Mouse (Mus musculus): ENCODE measurements around the gene Vps53. TPM values are rescaled to one million over a fixed set of nuclear protein-coding genes. Genes with fewer than 3 reads are reported as not detected.

Gene Vps53
- polyA plus RNA-seq, 1 experiment from 2014 or later, result 34.5 TPM

GRCm38 (mm10) chr11:76042882-76043281, 136.6 kb downstream of the Vps53 start:
- ATAC-seq (ENCODE audit: insufficient read depth), result peak; percentile 77; the same call in 1 of the 2 replicates
- peak overlapping the region; percentile 23 for H3K4me2 ChIP-seq
- H3K27ac ChIP-seq (ENCODE audit: low read depth), result peak overlapping the region; percentile 3

GRCm38 (mm10) chr11:76042041-76042638, 137.3 kb downstream of the Vps53 start:
- H3K4me1 ChIP-seq (ENCODE audit: insufficient read depth), result peaks cover 5% of the 10 kb centered on the region; the same call in 1 of the 2 replicates
- no peak overlapping the region for H3K9ac ChIP-seq
- H3K4me3 ChIP-seq (ENCODE audit: low read depth, low read length), result no peak overlapping the region
- no peak overlapping the region for H3K4me2 ChIP-seq
- H3K36me3 ChIP-seq (ENCODE audit: insufficient read depth), result peaks cover 13% of the 10 kb centered on the region; the same call in 1 of the 2 replicates
- WGBS, result 57% methylated on average over 10 of the region's 10 CpGs
- ATAC-seq (ENCODE audit: insufficient read depth), result no peak
- H3K27me3 ChIP-seq (ENCODE audit: insufficient read depth, low read length), result no peaks in the 10 kb centered on the region
- no peaks in the 10 kb centered on the region for H3K9me3 ChIP-seq (ENCODE audit: low read depth, low read length)
- TF ChIP-seq CTCF (IDR thresholded peaks at IDR 0.05; ENCODE audit: low read depth), result no peak
- DNase-seq, result no peak
- H3K27ac ChIP-seq (ENCODE audit: low read depth), result no peak overlapping the region

More at GRCm38 (mm10) chr11:76042882-76043281, 136.6 kb downstream of the Vps53 start:
- no peaks in the 10 kb centered on the region for H3K9me3 ChIP-seq (ENCODE audit: low read depth, low read length)
- 11% methylated on average over 5 of the region's 5 CpGs for WGBS
- H3K4me3 ChIP-seq (ENCODE audit: low read depth, low read length), result no peak overlapping the region
- no peak for TF ChIP-seq CTCF (IDR thresholded peaks at IDR 0.05; ENCODE audit: low read depth)
- peaks cover 13% of the 10 kb centered on the region; the same call in 1 of the 2 replicates for H3K36me3 ChIP-seq (ENCODE audit: insufficient read depth)
- DNase-seq, result peak; percentile 87
- peaks cover 5% of the 10 kb centered on the region; the same call in 1 of the 2 replicates for H3K4me1 ChIP-seq (ENCODE audit: insufficient read depth)
- no peak overlapping the region for H3K9ac ChIP-seq
- H3K27me3 ChIP-seq (ENCODE audit: insufficient read depth, low read length), result no peaks in the 10 kb centered on the region

GRCm38 (mm10) chr11:76040761-76041376, 138.6 kb downstream of the Vps53 start:
- H3K27me3 ChIP-seq (ENCODE audit: insufficient read depth, low read length), result no peaks in the 10 kb centered on the region
- peaks cover 7% of the 10 kb centered on the region; the same call in 1 of the 2 replicates for H3K36me3 ChIP-seq (ENCODE audit: insufficient read depth)
- H3K27ac ChIP-seq (ENCODE audit: low read depth), result no peak overlapping the region
- H3K4me3 ChIP-seq (ENCODE audit: low read depth, low read length), result no peak overlapping the region
- ATAC-seq (ENCODE audit: insufficient read depth) (no peak), DNase-seq (no peak)
- H3K9me3 ChIP-seq (ENCODE audit: low read depth, low read length), result no peaks in the 10 kb centered on the region
- TF ChIP-seq CTCF (IDR thresholded peaks at IDR 0.05; ENCODE audit: low read depth), result no peak
- WGBS, result 81% methylated on average over 4 of the region's 4 CpGs
- peaks cover 5% of the 10 kb centered on the region; the same call in 1 of the 2 replicates for H3K4me1 ChIP-seq (ENCODE audit: insufficient read depth)
- no peak overlapping the region for H3K4me2 ChIP-seq
- no peak overlapping the region for H3K9ac ChIP-seq

GRCm38 (mm10) chr11:76040106-76040505, 139.3 kb downstream of the Vps53 start:
- H3K4me1 ChIP-seq (ENCODE audit: insufficient read depth), result peaks cover 5% of the 10 kb centered on the region; the same call in 1 of the 2 replicates
- no peak for DNase-seq
- H3K36me3 ChIP-seq (ENCODE audit: insufficient read depth), result peaks cover 2% of the 10 kb centered on the region; the same call in 1 of the 2 replicates
- no peak for TF ChIP-seq CTCF (IDR thresholded peaks at IDR 0.05; ENCODE audit: low read depth)
- H3K27ac ChIP-seq (ENCODE audit: low read depth), result no peak overlapping the region
- H3K27me3 ChIP-seq (ENCODE audit: insufficient read depth, low read length), result no peaks in the 10 kb centered on the region
- ATAC-seq (ENCODE audit: insufficient read depth), result no peak
- 83% methylated on average over 8 of the region's 8 CpGs for WGBS
- no peak overlapping the region for H3K4me3 ChIP-seq (ENCODE audit: low read depth, low read length)
- no peak overlapping the region for H3K9ac ChIP-seq
- H3K4me2 ChIP-seq, result no peak overlapping the region
- no peaks in the 10 kb centered on the region for H3K9me3 ChIP-seq (ENCODE audit: low read depth, low read length)

- Histone ChIP-seq H3K4me3 (ENCODE audit: low read depth, low read length) (no peak overlapping the region), H3K36me3 (ENCODE audit: insufficient read depth) (no peaks in the 10 kb centered on the region), H3K9me3 (ENCODE audit: low read depth, low read length) (no peaks in the 10 kb centered on the region), H3K27ac (ENCODE audit: low read depth) (no peak overlapping the region), H3K27me3 (ENCODE audit: insufficient read depth, low read length) (no peaks in the 10 kb centered on the region), H3K4me1 (ENCODE audit: insufficient read depth) (peaks cover 5% of the 10 kb centered on the region; the same call in 1 of the 2 replicates), H3K4me2 (no peak overlapping the region), H3K9ac (no peak overlapping the region)
- WGBS, result 86% methylated on average over 3 of the region's 3 CpGs
- ATAC-seq (ENCODE audit: insufficient read depth), result no peak
- TF ChIP-seq CTCF (IDR thresholded peaks at IDR 0.05; ENCODE audit: low read depth), result no peak
- DNase-seq, result no peak
These were observed 140.0 kb downstream of the Vps53 start for GRCm38 (mm10) chr11:76039271-76040053.

- WGBS, result 28% methylated on average over 6 of the region's 6 CpGs
- Histone ChIP-seq H3K27me3 (ENCODE audit: insufficient read depth, low read length) (no peaks in the 10 kb centered on the region), H3K9ac (no peak overlapping the region), H3K4me3 (ENCODE audit: low read depth, low read length) (no peak overlapping the region), H3K9me3 (ENCODE audit: low read depth, low read length) (no peaks in the 10 kb centered on the region), H3K4me1 (ENCODE audit: insufficient read depth) (peaks cover under 1% of the 10 kb centered on the region; the same call in 1 of the 2 replicates), H3K36me3 (ENCODE audit: insufficient read depth) (no peaks in the 10 kb centered on the region), H3K4me2 (no peak overlapping the region), H3K27ac (ENCODE audit: low read depth) (no peak overlapping the region)
- ATAC-seq (ENCODE audit: insufficient read depth) (no peak), DNase-seq (peak; percentile 33)
- TF ChIP-seq CTCF (IDR thresholded peaks at IDR 0.05; ENCODE audit: low read depth), result no peak
These were observed 141.7 kb downstream of the Vps53 start for GRCm38 (mm10) chr11:76037581-76038294.

All from lung, embryonic 14.5 days (tissue).